Mouse (Mus musculus) C2C12 (cell line): ENCODE data around the gene 4933428G20Rik.

Experiments
- CEBPB ChIP-seq: IDR thresholded peaks from one replicate; pipeline ENCODE4 v1.6.1; 2011; ENCODE audit warnings: low read depth, mild to moderate bottlenecking, control low read depth, moderate library complexity
- CTCF ChIP-seq: IDR thresholded peaks from one replicate; pipeline ENCODE4 v1.5.1; 2011; ENCODE audit not compliant: control insufficient read depth, insufficient read depth, insufficient read length
- FOSL1 ChIP-seq: IDR thresholded peaks from one replicate; pipeline ENCODE4 v1.8.0; 2011; ENCODE audit warnings: mild to moderate bottlenecking, low read length; ENCODE audit not compliant: poor library complexity, insufficient read depth, severe bottlenecking
- MAX ChIP-seq: IDR thresholded peaks from one replicate; pipeline ENCODE4 v1.6.1; 2011; ENCODE audit warnings: mild to moderate bottlenecking, control low read depth
- MYOD1 ChIP-seq: IDR thresholded peaks from one replicate; pipeline ENCODE4 v1.6.1; 2011; ENCODE audit warnings: low read depth; ENCODE audit not compliant: control insufficient read depth, insufficient read length
- USF1 ChIP-seq: IDR thresholded peaks from one replicate; pipeline ENCODE4 v1.6.1; 2011; ENCODE audit warnings: low read depth, mild to moderate bottlenecking, control low read depth, moderate library complexity

- TF ChIP-seq CTCF (no peak), MYOD1 (no peak), MAX (no peak), USF1 (no peak), CEBPB (no peak), FOSL1 (no peak)
These were observed 43.1 kb upstream of the 4933428G20Rik start for GRCm38 (mm10) chr11:97543181-97543733.
